Mouse (Mus musculus) G1E (cell line): ENCODE measurements around the gene Osbpl10.

Experiments
- CTCF ChIP-seq: IDR thresholded peaks from 2 replicates; pipeline ENCODE4 v1.5.1; 2012; ENCODE audit warnings: low read depth, low read length, inconsistent platforms, mixed read lengths
- GATA1 ChIP-seq: IDR thresholded peaks from 2 replicates; pipeline ENCODE4 v1.6.1; 2012; ENCODE audit warnings: borderline replicate concordance, low read length, inconsistent platforms, mixed read lengths
- GATA2 ChIP-seq: IDR thresholded peaks from 2 replicates; pipeline ENCODE4 v1.6.1; 2012; ENCODE audit warnings: low read depth, low read length, inconsistent platforms, borderline replicate concordance
- POLR2AphosphoS5 ChIP-seq: IDR thresholded peaks from 2 replicates; pipeline ENCODE4 v1.6.1; 2012; ENCODE audit warnings: low read depth, low read length, inconsistent platforms; ENCODE audit not compliant: insufficient replicate concordance
- TAL1 ChIP-seq: conservative IDR thresholded peaks from 2 replicates; pipeline ENCODE4 v1.6.1; 2012; ENCODE audit warnings: low read depth, low read length, inconsistent platforms, mixed read lengths

DNA sequence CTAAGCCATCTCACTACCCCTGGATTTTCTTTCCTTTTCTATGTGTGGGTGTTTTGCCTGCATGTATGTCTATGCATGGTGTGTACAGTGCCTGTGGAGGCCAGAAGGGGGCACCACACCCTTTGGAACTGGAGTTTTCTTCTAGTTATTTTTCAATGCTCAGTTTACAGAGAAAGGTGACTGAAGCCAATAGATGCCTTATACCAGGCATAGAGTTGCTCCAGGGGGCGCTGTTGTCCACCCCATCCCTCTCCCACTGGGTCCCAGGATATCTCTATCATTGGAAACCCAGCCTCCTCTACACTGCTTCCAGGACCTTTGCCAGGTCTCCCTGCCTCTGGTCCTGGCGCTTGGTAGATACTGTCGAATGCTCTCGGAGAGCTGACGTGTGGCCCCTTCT, 184.7 kb downstream of the Osbpl10 start:
- TF ChIP-seq CTCF (no peak), GATA1 (no peak), POLR2AphosphoS5 (no peak), TAL1 (no peak), GATA2 (no peak)
